Mouse (Mus musculus): ENCODE results near the gene Pfas.

Pfas gene

DNA sequence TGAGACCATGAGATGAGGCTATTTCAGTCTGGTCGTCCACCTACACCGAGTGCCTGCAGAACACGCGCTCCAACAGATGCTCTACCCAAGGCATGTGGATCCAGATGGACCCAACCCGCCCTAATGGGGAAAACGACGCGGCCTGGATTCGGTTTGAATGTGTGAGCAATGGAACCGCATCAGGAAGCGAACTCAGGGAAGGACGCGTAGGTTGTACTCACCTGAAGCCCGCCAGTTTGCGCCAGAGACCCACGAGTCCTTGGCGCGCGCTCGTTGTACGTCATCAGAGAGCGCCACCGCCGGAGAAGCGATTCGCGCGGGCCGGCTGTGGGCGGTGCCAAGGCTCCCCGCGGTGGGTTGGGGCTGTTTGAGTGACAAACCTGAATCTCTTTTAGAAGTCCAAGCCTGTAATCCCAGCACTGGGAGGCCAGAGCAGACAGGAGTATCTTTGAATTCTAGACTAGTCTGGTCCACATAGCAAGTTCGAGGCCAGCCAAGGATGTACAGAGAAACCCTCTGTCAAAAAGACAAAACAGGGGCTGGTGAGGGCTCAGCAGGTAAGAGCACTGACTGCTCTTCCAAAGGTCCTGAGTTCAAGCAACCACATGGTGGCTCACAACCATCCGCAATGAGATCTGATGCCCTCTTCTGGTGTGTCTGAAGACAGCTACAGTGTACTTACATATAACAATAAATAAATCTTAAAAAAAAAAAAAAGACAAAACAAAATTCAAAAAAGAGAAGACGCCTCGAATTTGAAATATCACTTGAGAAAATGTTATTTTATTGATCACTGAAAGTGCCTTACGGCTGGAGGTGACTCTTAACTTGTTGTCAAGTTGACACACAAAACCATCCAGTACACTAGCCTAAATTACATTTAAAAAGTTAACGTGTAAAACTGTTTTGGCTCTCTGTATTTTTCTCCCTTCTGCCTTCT is at the start of gene Pfas:
Gene Pfas (minus strand): TSS at position 279 of the 940 bp plus-strand sequence.
- peak; percentile 91 to 96 for DNase-seq

DNA sequence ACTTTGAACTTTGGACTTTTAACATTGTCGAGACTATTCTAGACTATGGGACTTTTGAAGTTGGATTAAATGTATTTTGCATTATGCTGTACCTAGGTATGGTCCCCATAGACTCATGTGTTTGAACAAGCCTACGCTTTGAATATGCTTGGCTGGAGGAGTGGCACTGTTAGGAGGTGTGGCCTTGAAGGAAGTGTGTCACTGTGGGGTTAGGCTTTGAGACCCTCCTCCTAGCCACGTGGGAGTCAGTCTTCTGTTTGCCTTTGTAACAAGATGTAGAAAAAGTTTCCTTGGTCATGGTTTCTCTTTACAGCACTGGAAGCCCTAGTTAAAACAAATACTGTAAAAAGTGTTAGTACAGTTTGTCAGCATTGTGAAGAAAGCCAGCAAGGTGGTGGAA is 45.6 kb upstream of the Pfas start:
- DNase-seq: no peak

- DNase-seq: no peak
Observed at GRCm38 (mm10) chr11:69052824-69053421, 44.7 kb upstream of the Pfas start.

DNA sequence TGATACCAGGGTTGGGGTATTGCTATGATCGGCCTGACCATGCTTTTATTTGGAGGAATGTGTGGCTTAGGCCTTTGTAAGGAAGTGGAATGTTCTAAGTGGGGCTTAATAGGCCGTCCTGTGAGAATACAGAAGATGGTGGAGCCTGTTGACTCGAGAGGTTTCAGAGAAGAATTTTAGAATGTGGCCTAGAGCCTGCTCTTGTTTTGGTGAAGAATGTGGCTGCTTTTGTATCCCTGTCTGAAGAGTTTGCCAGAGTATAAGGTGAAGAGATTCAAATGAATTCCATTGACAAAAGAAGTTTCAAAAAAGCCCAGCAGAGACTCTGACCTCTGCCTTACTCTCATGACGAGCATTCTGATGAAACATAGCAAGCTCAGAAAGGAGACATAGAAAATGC is 43.5 kb upstream of the Pfas start:
- no peak for DNase-seq

DNA sequence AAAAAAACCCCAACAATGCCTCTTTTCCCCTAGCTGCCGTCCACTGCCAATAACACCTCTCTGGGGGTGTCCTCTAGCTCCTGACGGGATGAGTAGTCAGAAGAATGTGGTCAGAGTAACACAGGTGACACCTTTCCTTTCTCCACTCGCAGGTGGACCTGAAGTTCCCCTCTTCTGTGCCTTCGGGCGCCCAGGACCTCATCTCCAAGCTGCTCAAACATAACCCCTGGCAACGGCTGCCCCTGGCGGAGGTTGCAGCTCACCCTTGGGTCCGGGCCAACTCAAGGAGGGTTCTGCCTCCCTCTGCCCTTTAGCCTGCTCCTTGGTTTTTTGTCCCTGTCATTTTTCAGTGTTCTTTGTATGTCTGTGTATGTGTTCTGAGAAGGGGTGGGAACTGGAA is 42.5 kb upstream of the Pfas start:
- DNase-seq: no peak

DNA sequence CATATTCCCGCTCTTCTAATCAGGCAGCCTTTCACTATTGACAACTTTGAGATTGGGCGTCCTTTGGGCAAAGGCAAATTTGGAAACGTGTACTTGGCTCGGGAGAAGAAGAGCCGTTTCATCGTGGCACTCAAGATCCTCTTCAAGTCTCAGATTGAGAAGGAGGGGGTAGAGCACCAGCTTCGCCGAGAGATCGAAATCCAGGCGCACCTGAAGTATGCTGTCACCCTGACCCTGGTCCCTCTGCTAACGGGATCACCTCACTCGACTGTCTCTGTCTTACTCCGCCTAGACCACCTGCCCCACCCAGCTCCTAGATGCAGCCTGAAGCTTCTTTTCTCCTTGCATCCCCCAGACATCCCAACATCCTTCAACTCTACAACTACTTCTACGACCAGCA is 39.9 kb upstream of the Pfas start:
- DNase-seq: no peak

DNA sequence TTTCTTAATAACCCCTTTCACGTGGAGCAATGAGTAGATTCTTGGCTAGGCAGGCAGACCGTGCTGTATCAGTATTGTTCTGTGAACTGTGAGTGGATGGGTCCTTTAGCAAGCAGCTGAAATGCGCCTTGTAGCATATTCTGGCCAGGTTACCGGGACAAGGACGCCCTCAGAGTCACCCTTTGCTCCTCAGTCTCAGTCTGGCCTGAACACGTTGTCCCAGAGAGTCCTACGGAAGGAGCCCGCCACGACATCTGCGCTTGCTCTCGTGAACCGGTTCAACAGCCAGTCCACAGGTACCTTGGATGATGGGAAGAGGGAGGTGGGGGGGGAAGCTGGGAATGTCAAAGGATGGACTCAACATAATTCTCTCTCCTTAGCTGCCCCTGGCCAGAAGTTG is 39.3 kb upstream of the Pfas start:
- no peak for DNase-seq

DNA sequence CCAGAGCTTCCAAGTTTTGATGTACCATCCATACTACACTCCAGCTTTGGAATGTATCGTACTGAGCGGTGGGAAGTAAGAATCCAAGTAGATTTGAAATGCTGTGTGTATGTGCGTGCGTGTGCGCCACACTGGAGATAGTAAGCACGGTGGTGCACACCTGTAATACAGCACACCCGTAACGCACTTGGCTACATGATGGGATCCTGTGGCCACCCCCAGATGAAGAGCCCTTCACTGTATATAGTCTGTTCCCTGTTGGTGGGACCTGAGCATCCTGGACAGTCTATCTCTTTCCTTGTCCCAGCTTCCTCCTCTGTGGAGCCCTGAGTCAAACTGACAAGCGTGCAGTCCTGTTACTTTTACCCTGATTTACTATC is 38.1 kb upstream of the Pfas start:
- no peak for DNase-seq

DNA sequence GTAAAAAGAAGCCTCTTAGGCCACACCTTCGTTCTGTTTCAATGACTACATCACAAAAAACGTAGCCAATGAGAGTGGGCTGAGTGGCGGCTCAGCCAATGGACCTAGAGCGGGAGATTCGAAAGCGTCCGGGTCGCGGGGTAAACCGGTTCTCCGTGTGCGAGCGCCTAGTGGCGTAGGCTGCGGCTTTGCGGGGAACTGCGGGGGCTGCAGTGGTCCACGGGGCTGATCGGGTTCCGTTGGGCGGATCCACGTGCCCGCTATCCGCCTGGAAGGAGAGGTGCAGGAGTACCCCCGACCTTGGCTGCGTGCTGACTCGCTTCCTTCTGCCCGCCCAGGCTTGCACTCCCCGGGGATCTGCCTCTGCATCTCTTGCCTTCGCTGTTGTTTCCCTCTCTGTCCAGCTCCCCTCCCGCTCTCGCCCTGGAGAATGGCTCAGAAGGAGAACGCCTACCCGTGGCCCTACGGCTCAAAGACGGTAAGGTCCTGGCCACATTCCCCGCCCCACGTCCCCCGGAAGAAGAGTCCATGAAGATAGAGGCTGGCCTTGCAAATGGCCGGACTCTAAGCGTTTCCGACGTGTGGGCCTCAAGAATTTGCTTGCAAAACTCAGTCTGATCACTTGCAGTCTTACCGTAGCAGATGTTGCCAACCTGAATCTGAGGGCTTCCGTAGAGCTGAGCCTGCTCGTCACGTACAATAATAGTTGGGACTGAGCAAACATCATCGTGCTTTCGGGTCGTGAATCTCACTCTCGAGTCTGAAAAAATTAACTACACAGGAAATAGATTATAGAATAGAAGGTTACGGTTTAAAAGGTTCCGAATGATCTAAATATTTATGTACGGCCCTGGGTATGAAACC is 37.5 kb upstream of the Pfas start, which contains the start of gene Aurkb:
Gene Aurkb (plus strand): TSS at position 117 of the 864 bp plus-strand sequence.
- peak; percentile 71 to 81 for DNase-seq

GRCm38 (mm10) chr11:69038173-69038572 is 29.9 kb upstream of the Pfas start:
- peak; percentile 11 to 22 for DNase-seq

DNA sequence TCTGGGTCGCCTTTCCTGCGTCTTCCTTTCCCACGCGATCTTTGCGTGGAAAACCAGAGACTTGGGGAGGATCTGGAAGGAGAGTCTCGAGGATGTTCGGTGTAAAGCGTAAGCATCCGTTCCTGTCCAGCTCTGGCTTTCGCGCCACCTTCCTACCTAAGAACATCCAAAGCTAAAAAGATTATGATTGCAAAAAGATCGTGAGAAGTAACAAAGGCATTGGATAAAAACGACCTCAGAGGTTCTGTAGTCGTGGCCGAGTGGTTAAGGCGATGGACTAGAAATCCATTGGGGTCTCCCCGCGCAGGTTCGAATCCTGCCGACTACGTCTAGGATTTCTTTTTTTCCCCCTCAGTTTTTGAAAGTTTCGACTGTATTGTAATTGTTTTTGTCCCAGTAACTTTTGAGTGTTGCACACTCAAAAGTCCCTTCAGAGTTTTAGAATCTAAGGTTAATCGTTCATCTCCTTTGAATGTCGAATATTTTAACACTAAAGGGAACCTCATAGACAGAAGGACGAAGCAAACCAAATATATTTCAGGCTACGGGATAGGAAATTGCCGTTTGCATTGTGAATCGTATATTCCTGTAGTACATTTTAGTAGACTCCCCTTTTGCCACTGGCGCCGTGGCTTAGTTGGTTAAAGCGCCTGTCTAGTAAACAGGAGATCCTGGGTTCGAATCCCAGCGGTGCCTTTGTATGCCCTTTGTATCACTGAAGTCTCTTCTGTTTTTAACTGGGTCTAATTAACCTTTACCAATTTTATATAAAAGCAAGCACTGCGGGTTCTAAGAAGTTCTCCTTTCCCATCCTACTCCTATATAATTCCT is 29.2 kb upstream of the Pfas start:
- peak; percentile 79 to 87 for DNase-seq

DNA sequence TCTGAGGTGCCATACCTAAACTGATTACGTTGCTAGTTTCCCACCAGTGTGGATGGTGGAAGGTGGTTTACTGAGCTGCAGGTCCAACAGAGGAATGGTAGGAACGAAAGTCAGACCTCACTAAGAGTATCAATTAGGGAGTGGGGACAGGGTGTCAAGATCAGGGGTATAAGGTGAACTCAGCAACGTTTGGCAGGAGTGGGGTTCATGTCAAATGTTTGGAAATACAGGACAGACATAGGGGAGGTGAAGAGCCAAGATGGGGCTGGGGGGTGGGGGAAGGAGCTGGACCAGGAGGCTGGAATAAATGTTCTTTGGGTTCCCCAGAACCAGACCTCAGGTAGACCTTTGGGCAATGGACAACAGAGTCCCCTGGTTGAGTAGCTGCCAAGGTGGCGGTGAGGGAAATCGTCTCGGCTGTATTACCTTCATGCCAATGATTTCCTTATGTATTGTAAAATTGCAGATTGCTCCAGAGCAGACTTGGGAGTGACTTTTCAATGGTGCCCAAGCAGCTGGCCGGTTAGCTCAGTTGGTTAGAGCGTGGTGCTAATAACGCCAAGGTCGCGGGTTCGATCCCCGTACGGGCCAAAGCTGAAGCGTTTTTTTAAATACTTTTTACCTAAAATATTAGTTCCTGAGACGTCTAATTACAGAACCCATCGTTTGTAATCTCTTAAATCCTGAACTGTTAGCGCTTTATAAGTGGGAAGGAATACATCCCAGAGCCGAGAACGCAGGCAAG is 28.4 kb upstream of the Pfas start:
- peak; percentile 85 to 93 for DNase-seq

DNA sequence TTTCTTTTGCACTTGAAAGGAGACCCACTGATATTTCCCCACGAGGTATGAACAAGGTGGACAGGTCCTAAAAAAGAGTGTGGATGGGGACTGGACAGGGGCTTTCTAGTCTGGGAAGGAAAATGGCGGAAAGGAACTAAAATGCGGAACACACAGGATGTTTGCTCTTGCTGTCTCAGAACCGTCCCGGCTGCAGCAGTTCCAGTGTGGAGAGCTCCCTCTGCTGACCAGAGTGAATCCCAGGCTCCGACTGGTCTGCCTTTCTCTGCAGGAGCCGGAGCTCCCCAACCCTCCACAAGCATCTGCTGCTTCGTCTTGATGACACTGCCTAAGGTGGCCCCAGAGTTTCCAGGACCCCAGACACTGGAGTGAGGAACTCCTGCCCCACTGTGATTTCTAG is 27.6 kb upstream of the Pfas start:
- DNase-seq: peak; percentile 91 to 93

GRCm38 (mm10) chr11:69035411-69035810 is 27.2 kb upstream of the Pfas start:
- DNase-seq: no peak

DNA sequence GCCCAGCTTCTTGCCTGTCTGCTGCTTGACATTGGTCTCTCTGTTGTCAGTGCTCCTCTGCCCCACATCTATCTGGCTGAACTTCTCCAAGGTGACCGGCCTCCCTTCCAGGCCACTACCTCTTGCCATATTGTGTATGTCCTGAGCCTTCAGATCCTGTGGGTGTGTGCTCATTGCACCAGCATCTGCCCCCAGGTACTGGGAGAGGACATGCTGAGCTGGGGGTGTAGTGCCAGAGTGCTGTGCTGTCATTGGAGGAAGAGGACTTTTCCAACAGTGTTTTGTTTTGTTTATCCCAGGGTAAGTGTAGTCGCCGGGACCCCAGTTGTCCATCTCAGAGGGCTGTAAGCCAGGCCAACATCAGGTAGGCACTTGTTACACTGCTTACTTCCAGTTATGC is 26.3 kb upstream of the Pfas start:
- DNase-seq: no peak

- no peak for DNase-seq
Observed at GRCm38 (mm10) chr11:69033552-69033951, 25.3 kb upstream of the Pfas start.

GRCm38 (mm10) chr11:69028805-69029204 is 20.5 kb upstream of the Pfas start:
- DNase-seq: no peak

DNA sequence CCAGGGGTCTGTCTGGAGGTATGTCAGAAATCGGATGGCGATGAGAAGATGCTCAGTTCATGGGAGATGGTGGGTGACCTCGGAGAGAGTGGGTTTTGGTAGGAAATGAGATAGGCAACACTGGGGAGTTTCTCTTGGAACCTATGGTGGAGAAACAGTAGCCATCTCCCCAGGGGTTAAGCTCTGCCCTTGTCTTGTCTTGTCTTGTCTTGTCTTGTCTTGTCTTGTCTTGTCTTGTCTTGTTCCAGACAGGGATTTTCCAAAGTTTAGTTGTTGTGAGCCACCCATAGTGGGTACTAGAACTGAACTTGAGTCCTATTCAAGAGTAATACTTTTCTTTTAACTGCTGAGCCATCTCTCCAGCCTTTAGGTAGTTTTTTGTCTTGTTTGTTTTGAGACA is 18.3 kb upstream of the Pfas start:
- no peak for DNase-seq

DNA sequence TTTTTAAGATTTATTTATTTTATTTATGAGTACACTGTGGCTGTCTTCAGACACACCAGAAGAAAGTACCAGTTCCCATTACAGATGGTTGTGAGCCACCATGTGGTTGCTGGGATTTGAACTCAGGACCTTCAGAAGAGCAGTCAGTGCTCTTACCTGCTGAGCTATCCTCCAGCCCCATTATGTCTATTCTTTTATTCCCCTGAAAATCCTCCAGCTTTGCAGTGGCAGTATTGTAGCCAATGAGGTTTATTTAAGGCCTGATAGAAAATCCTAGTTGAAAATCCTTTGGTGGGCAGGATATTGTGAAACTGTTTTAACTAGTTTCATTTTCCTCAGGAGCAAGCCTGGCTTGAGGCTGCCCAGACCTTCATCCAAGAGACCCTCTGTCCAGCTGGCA is 12.4 kb upstream of the Pfas start:
- no peak for DNase-seq

DNA sequence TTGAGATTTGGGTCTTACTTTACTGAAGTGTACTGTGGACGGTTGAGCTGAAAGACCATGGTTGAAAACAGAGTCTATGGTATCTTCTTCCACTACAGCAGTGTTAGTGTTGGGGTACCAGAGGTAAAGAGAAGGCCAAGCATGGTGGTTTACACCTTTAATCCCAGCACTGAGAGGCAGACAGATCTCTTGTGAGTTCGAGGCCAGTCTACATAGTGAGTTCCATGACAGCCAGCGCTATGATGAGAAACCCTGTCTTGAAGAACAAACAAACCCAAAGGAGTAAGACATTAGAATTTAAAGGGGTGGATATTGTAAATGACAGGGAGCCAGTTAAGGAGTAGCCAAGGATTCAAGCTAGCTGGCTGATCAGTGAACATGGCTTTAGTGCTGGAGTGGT is 8.5 kb upstream of the Pfas start:
- no peak for DNase-seq

GRCm38 (mm10) chr11:69015644-69016441 is 7.6 kb upstream of the Pfas start, which contains the start of gene Ctc1:
Ctc1 (plus strand) TSS chr11:69015911.
- DNase-seq: peak; percentile 92 to 94

Data from cerebellum, adult 18-20 months (tissue).